Mouse (Mus musculus): ENCODE data around the gene Nacc2. TPM values are rescaled to one million over a fixed set of nuclear protein-coding genes. Genes with fewer than 3 reads are reported as not detected.

Gene Nacc2
- total RNA-seq, 2 experiments from 2014 or later = 11.1 to 11.4 TPM

DNA sequence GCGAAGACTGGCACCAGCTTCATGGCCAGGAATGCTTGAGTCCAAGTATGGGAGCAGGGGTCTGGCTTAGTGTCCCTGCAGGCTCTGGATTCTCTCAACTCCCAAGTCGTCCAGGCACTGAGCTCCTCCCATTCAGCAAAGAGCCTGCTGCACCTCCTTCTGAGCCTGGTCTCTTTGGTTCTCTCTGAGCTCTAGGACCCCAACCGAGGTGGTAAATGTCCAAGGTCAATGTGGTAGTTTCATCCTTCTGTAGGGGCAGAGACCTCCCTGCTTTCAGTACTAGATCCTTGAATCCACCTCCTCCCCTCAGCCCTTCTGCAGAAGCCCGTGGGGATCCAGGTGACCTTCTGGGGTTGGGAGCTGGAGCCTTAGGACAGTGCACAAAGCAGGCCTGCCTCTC lies 70.2 kb downstream of the Nacc2 start:
- DNase-seq = no peak

GRCm38 (mm10) chr2:26048816-26049215 lies 74.2 kb downstream of the Nacc2 start:
- DNase-seq = no peak

DNA sequence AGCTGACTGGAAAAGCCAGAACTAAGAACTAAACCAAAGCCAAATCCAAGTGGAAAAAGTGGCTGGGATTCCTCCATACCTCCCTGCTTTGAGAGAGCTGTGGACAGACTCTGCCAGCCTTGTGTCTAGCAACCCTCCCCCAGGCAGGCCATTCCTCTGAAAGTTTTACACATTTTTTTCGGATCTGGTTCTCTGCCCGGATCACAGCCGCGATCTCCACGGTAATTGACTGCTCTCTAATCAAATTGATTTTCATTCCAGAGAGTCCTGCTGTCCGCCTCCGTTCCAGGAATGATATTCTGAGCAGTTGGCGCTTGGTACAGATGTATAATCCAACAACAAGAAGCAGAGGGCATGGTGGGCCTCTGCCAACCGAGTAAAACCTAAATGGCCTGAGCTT lies 78.8 kb downstream of the Nacc2 start:
- DNase-seq = no peak

DNA sequence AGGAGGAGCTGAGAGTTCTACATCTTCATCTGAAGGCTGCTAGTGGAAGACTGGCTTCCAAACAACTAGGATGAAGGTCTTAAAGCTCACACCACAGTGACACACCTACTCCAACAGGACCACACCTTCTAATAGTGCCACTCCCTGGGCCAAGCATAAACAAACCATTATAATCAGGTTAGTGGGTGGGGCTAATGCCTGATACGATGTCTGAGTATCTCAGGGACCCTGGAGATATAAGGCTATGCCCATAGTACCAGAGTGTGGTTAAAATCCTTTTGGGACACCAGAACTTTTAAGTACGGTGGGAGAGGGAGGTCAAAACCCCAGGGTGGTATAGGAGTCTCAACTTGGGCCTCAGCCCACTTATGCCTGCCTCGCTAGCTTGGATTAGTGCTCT lies 80.4 kb downstream of the Nacc2 start:
- no peak for DNase-seq

GRCm38 (mm10) chr2:26041163-26041810 lies 81.7 kb downstream of the Nacc2 start:
- DNase-seq = peak; percentile 26

GRCm38 (mm10) chr2:26039951-26040350 lies 83.1 kb downstream of the Nacc2 start:
- peak; percentile 32 for DNase-seq

GRCm38 (mm10) chr2:26037386-26037785 lies 85.6 kb downstream of the Nacc2 start:
- DNase-seq = peak; percentile 47

GRCm38 (mm10) chr2:26034344-26035050 lies 88.5 kb downstream of the Nacc2 start:
- DNase-seq = no peak

GRCm38 (mm10) chr2:26030288-26030687 lies 92.7 kb downstream of the Nacc2 start:
- peak; percentile 21 for DNase-seq

DNA sequence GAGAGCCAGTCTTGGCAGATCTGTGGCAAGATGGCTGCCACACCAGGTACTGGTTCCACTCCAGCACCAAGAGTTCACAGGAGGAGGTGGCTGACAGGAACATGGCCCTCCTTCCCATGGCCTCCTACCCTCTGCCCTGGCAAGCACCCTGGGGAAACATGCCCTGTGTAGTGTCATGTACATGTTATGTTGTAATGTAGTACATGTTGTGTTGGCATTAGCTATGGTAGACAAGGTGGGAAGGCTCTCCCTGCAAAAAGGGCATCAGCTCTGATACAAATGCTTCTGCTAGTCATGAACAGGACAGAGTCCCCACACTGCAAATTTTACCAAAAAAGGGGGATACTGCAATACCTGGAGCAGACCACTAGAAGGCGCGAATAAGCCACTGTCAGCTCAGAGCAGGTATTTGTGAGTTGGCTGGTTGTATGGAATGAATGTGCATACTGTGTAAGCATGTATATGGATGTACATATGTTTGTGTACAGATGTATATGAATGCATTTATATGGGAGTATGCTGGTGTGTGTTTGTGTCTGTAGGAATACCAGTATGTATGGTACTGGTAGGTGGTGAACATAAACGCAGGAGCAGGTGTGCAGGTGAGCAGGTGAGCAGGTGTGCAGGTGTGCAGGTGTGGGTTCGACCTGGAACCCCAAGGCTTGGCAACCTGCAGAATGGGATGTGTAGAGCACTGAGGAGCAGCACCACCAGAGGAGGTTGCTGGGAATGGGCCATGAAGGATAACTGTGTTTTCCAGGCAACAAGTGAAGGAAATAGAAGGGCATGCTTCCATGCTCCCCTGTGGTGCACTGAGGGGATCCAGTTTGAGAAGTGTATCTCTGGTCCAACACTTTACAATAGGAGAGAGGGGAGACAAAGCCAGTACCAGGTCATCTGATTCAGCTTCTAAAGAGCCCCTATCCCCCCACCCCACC lies 98.6 kb downstream of the Nacc2 start:
- DNase-seq = peak; percentile 46

- no peak for DNase-seq
Observed at GRCm38 (mm10) chr2:26022626-26023025, 100.4 kb downstream of the Nacc2 start.

- no peak for DNase-seq
Observed at GRCm38 (mm10) chr2:26022258-26022565, 100.8 kb downstream of the Nacc2 start.

DNA sequence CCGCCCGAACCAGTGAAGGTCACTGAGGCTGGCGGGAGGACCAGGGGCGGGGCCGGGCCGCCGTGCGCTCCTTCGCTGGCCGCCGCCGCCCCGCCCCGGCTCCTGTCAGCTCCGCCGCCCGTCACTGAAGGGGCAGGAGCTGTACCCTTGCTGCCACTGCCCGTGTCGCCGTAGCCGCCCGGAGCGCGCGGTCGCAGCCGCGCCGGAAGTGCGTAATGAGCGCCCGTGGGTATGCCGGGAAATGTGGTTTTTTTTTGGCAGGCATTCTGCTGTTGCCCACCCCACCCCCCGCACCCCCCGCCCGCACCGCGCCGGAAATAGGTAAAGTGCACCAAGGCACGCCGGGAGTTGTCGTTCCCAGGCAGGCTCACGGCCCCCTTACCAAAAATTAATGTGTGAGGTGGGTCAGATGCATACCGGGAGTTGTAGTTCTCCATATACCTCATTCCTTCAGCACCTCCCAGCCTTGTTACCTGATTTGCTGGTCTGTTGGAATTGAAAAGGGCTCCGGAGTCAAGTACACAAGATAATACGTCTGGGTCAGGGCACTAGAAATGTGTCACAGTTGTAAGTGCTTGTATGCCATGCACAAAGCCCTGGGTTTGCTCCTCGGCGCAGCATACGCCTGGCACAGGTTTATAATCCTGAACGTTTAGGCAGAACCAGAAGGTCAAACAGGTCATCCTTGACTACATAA lies 101.3 kb downstream of the Nacc2 start, which contains the start of gene Ubac1:
Gene Ubac1, minus strand, starts transcription at position 187 of the 697 bp plus-strand sequence.
- peak; percentile 91 for DNase-seq

- peak; percentile 67 for DNase-seq
Observed at GRCm38 (mm10) chr2:26020714-26021560, 102.1 kb downstream of the Nacc2 start.

GRCm38 (mm10) chr2:26019923-26020322 lies 103.1 kb downstream of the Nacc2 start:
- no peak for DNase-seq

DNA sequence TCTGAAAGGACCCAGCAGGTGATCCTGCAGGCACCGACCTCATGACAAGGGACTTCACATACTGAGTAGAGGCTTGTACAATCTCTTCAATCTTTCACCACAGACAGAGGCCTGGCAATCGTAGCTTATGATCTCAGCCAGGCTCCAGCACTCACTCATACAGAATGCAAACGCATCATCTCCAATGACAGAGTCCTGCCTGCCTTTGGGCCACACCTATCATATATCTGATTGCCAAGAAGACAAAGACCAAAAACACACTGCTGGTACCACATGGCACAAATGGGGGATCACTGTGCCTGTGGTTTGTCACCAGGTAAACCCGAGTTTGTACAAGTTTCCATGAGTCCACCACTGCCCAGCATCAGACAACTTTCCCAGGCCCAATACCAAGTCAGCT lies 105.7 kb downstream of the Nacc2 start:
- DNase-seq = no peak

- no peak for DNase-seq
Observed at GRCm38 (mm10) chr2:26013674-26014073, 109.3 kb downstream of the Nacc2 start.

DNA sequence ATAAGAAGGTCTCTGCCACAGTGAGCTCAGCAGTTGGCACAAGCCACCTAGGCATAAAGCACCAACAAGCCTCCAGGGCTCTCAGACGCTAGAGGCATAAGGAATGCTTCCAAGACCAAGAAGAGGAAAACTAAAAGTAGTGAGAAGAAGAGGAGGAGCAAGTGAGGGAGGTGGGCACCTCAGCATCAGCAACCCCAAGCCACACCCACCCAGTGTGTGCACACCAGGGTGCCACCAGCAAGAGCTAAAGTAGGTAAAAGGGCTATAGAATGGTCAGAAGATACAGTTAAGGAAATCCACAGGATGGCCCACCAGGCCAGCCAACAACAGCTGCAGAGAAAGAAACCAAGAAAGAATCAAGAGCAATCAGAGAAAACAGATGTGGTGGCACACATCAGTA lies 111.6 kb downstream of the Nacc2 start:
- DNase-seq = no peak
